Mouse (Mus musculus) leukemia stem cell, adult 10-12 weeks (primary cell): ENCODE results near the gene Tex47. TPM values are rescaled to one million over a fixed set of nuclear protein-coding genes. Genes with fewer than 3 reads are reported as not detected.

ENCODE experiments used
- polyA plus RNA-seq: library from polyadenylated mRNA; stranded (reverse); fragments of >175 nt; gene quantifications from 2 replicates; pipeline ENCODE4 v1.2.3, GENCODE M21; 2012; ENCODE audit warnings: low replicate concordance

The Tex47 gene
- polyA plus RNA-seq = not detected in 2 replicates

GRCm38 (mm10) chr5:7303819-7304218 is at the start of gene Tex47:
Gene Tex47 (plus strand): TSS chr5:7304119.

GRCm38 (mm10) chr5:7344145-7345010 is 40.5 kb downstream of the Tex47 start, which contains the start of gene Zfp804b:
Gene Zfp804b (minus strand): TSS chr5:7344756.

Other genes with a start within 250 kb of the Tex47 start
- gene Zfp804b, start 40.6 kb downstream of the Tex47 start, polyA plus RNA-seq = 0.05 TPM in 1 of 2 replicates, not detected in the other